Mouse (Mus musculus) stomach, embryonic 16.5 days (tissue): Measurements from ENCODE around the gene Col23a1. TPM values are rescaled to one million over a fixed set of nuclear protein-coding genes. Genes with fewer than 3 reads are reported as not detected.

Source experiments
- ATAC-seq: fragments of 200-750 bp; cut with Nextera tagmentation; 2 replicates; pipeline ENCODE4 v1.8.0; 2017; ENCODE audit warnings: moderate number of reproducible peaks, moderate TSS enrichment; ENCODE audit not compliant: insufficient read depth, low FRiP score
- H3K27ac ChIP-seq: fragments of 300-500 bp; sonication (generic); 2 replicates; pipeline ENCODE4 v1.5.1; 2014; ENCODE audit warnings: low read length
- H3K27me3 ChIP-seq: fragments of 300-500 bp; sonication (generic); 2 replicates; pipeline ENCODE4 v1.6.1; 2014; ENCODE audit warnings: low read length, control low read depth, mixed read lengths; ENCODE audit not compliant: control insufficient read depth, insufficient read depth
- H3K36me3 ChIP-seq: fragments of 300-500 bp; sonication (generic); 2 replicates; pipeline ENCODE4 v1.6.1; 2014; ENCODE audit warnings: low read length; ENCODE audit not compliant: control insufficient read depth, insufficient read depth
- H3K4me1 ChIP-seq: fragments of 300-500 bp; sonication (generic); 2 replicates; pipeline ENCODE4 v1.6.1; 2014; ENCODE audit warnings: low read length, control low read depth, mixed read lengths; ENCODE audit not compliant: control insufficient read depth, insufficient read depth
- H3K4me2 ChIP-seq: fragments of 300-500 bp; sonication (generic); 2 replicates; pipeline ENCODE4 v1.6.1; 2014; ENCODE audit warnings: low read depth, low read length, mixed read lengths
- H3K4me3 ChIP-seq: fragments of 300-500 bp; sonication (generic); replicated peaks from 2 replicates; pipeline ENCODE4 v1.5.1; 2014; ENCODE audit warnings: mild to moderate bottlenecking, low read length
- H3K9ac ChIP-seq: fragments of 300-500 bp; sonication (generic); 2 replicates; pipeline ENCODE4 v1.6.1; 2014; ENCODE audit warnings: low read length
- H3K9me3 ChIP-seq: fragments of 300-500 bp; sonication (generic); replicated peaks from 2 replicates; pipeline ENCODE4 v1.6.1; 2016; ENCODE audit warnings: low read length, control low read depth; ENCODE audit not compliant: control insufficient read depth
- WGBS: fragments of 180-500 bp; shearing (Covaris S2); extraction: QIAGEN DNeasy Blood & Tissue Kit; methylation state at CpG from one replicate; pipeline ENCODE4 v1.1.7; 2014; 5-methylcytosine and 5-hydroxymethylcytosine counted together
- polyA plus RNA-seq: library from polyadenylated mRNA; unstranded; fragments of >200 nt; fragmentation: Nextera tagmentation; extraction: Ambion mirVana; gene quantifications from 2 replicates; pipeline ENCODE4 v1.2.1, GENCODE M21; 2015

Gene Col23a1
- polyA plus RNA-seq, 1 experiment from 2014 or later = 7.0 TPM

GRCm38 (mm10) chr11:51582713-51583112 is 293.0 kb downstream of the Col23a1 start:
- no peak overlapping the region for H3K27ac ChIP-seq
- no peak overlapping the region for H3K4me3 ChIP-seq
- H3K9ac ChIP-seq = no peak overlapping the region
- peaks cover 12% of the 10 kb centered on the region for H3K4me1 ChIP-seq
- peaks cover 8% of the 10 kb centered on the region; the same call in 1 of the 2 replicates for H3K36me3 ChIP-seq
- no peaks in the 10 kb centered on the region for H3K27me3 ChIP-seq
- H3K4me2 ChIP-seq = no peak overlapping the region
- H3K9me3 ChIP-seq = no peaks in the 10 kb centered on the region
- ATAC-seq = no peak
- 21% methylated on average over 8 of the region's 8 CpGs for whole genome bisulfite sequencing

GRCm38 (mm10) chr11:51584057-51584430 is 294.3 kb downstream of the Col23a1 start:
- Histone ChIP-seq H3K4me3 (peak overlapping the region; percentile 71), H3K36me3 (peaks cover 12% of the 10 kb centered on the region; the same call in 1 of the 2 replicates), H3K4me1 (peaks cover 12% of the 10 kb centered on the region), H3K27me3 (no peaks in the 10 kb centered on the region), H3K4me2 (peak overlapping the region; percentile 68), H3K27ac (peak overlapping the region; percentile 91), H3K9me3 (no peaks in the 10 kb centered on the region), H3K9ac (peak overlapping the region; percentile 91)
- peak; percentile 11; the same call in 1 of the 2 replicates for ATAC-seq
- WGBS = 14% methylated on average over 9 of the region's 9 CpGs

- Histone ChIP-seq H3K4me1 (peaks cover 12% of the 10 kb centered on the region), H3K27ac (peak within 1 kb of the TSS; percentile 91), H3K4me2 (peak within 1 kb of the TSS; percentile 71), H3K27me3 (no peaks in the 10 kb centered on the region), H3K36me3 (peaks cover 13% of the 10 kb centered on the region; the same call in 1 of the 2 replicates), H3K9ac (peak within 1 kb of the TSS; percentile 91), H3K4me3 (peak within 1 kb of the TSS; percentile 71), H3K9me3 (no peaks in the 10 kb centered on the region)
- under 1% methylated on average over 59 of the region's 59 CpGs for WGBS
- ATAC-seq = peak; percentile 96
Measured at GRCm38 (mm10) chr11:51584431-51585248, 294.9 kb downstream of the Col23a1 start, which contains the start of gene Phykpl. Phykpl (plus strand) TSS chr11:51584757.

GRCm38 (mm10) chr11:51585608-51586252 is 296.0 kb downstream of the Col23a1 start:
- no peak for ATAC-seq
- Histone ChIP-seq H3K9ac (peak overlapping the region; percentile 91), H3K27me3 (no peaks in the 10 kb centered on the region), H3K27ac (peak overlapping the region; percentile 91; the same call in 1 of the 2 replicates), H3K36me3 (peaks cover 16% of the 10 kb centered on the region; the same call in 1 of the 2 replicates), H3K4me2 (peak overlapping the region; percentile 71), H3K4me1 (peaks cover 12% of the 10 kb centered on the region), H3K4me3 (peak overlapping the region; percentile 71), H3K9me3 (no peaks in the 10 kb centered on the region)
- WGBS = 54% methylated on average over 8 of the region's 8 CpGs

- H3K36me3 ChIP-seq = peaks cover 18% of the 10 kb centered on the region; the same call in 1 of the 2 replicates
- H3K27ac ChIP-seq = no peak overlapping the region
- peaks cover 12% of the 10 kb centered on the region for H3K4me1 ChIP-seq
Measured at GRCm38 (mm10) chr11:51586411-51586810, 296.7 kb downstream of the Col23a1 start.

GRCm38 (mm10) chr11:51587059-51587458 is 297.3 kb downstream of the Col23a1 start:
- Histone ChIP-seq H3K4me1 (peaks cover 12% of the 10 kb centered on the region), H3K27me3 (no peaks in the 10 kb centered on the region), H3K4me2 (no peak overlapping the region), H3K9me3 (no peaks in the 10 kb centered on the region), H3K27ac (no peak overlapping the region), H3K36me3 (peaks cover 18% of the 10 kb centered on the region; the same call in 1 of the 2 replicates), H3K4me3 (no peak overlapping the region), H3K9ac (no peak overlapping the region)
- 90% methylated on average over 1 of the region's 1 CpGs for WGBS
- ATAC-seq = no peak

More at GRCm38 (mm10) chr11:51586411-51586810, 296.7 kb downstream of the Col23a1 start:
- H3K9ac ChIP-seq = no peak overlapping the region
- H3K27me3 ChIP-seq = no peaks in the 10 kb centered on the region
- H3K4me2 ChIP-seq = no peak overlapping the region
- no peaks in the 10 kb centered on the region for H3K9me3 ChIP-seq
- no peak overlapping the region for H3K4me3 ChIP-seq
- ATAC-seq = no peak
- 90% methylated on average over 13 of the region's 13 CpGs for WGBS

GRCm38 (mm10) chr11:51588833-51589232 is 299.1 kb downstream of the Col23a1 start:
- Histone ChIP-seq H3K9ac (no peak overlapping the region), H3K27ac (no peak overlapping the region), H3K4me3 (no peak overlapping the region), H3K27me3 (no peaks in the 10 kb centered on the region), H3K9me3 (no peaks in the 10 kb centered on the region), H3K4me2 (no peak overlapping the region), H3K36me3 (peaks cover 20% of the 10 kb centered on the region; the same call in 1 of the 2 replicates), H3K4me1 (peaks cover 10% of the 10 kb centered on the region)
- no peak for ATAC-seq
- 95% methylated on average over 3 of the region's 3 CpGs for WGBS

- H3K27me3 ChIP-seq = no peaks in the 10 kb centered on the region
- peaks cover 7% of the 10 kb centered on the region for H3K4me1 ChIP-seq
- no peak overlapping the region for H3K4me3 ChIP-seq
- no peak overlapping the region for H3K9ac ChIP-seq
- peaks cover 28% of the 10 kb centered on the region for H3K36me3 ChIP-seq
- no peaks in the 10 kb centered on the region for H3K9me3 ChIP-seq
- ATAC-seq = no peak
- no peak overlapping the region for H3K4me2 ChIP-seq
- H3K27ac ChIP-seq = no peak overlapping the region
Measured at GRCm38 (mm10) chr11:51590002-51590401, 300.3 kb downstream of the Col23a1 start.

GRCm38 (mm10) chr11:51591168-51591567 is 301.4 kb downstream of the Col23a1 start:
- no peaks in the 10 kb centered on the region for H3K9me3 ChIP-seq
- ATAC-seq = no peak
- WGBS = 42% methylated on average over 7 of the region's 7 CpGs
- no peaks in the 10 kb centered on the region for H3K27me3 ChIP-seq
- H3K4me2 ChIP-seq = no peak overlapping the region
- H3K9ac ChIP-seq = no peak overlapping the region
- H3K36me3 ChIP-seq = peaks cover 38% of the 10 kb centered on the region
- no peak overlapping the region for H3K4me3 ChIP-seq
- H3K4me1 ChIP-seq = no peaks in the 10 kb centered on the region; the same call in 1 of the 2 replicates
- no peak overlapping the region for H3K27ac ChIP-seq
